Mouse (Mus musculus) thymus, postnatal 0 days (tissue): Measurements from ENCODE around the gene Kcnk18. TPM values are rescaled to one million over a fixed set of nuclear protein-coding genes. Genes with fewer than 3 reads are reported as not detected.

Experiments
- DNase-seq: peaks from one replicate; pipeline ENCODE4 v3.0.0-alpha.2; 2015; ENCODE audit warnings: low spot score
- polyA plus RNA-seq: library from polyadenylated mRNA; unstranded; fragments of >200 nt; fragmentation: Nextera tagmentation; extraction: Ambion mirVana; gene quantifications from 2 replicates; pipeline ENCODE4 v1.2.1, GENCODE M21; 2015

Gene Kcnk18
- not detected in 2 replicates for polyA plus RNA-seq

DNA sequence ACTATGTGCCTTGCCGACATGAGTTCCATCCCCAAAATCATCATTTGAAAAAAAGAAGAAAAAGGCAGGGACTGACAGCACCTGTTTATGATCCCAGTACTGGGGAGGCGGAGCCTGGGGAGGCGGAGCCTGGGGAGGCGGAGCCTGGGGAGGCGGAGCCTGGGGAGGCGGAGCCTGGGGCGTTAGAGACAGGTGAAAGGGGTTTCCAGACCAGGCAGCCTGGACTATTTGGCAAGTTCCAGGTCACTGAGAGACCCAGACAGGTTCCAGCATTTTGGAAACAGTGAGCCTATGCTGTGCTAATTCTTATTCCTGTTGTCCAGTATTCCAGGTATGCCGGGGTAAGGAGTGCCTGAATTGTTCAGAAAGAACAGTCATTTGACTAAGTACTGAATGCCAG, at the start of gene Kcnk18:
Gene Kcnk18, plus strand, starts transcription at position 224 of the 400 bp plus-strand sequence.
- no peak for DNase-seq

DNA sequence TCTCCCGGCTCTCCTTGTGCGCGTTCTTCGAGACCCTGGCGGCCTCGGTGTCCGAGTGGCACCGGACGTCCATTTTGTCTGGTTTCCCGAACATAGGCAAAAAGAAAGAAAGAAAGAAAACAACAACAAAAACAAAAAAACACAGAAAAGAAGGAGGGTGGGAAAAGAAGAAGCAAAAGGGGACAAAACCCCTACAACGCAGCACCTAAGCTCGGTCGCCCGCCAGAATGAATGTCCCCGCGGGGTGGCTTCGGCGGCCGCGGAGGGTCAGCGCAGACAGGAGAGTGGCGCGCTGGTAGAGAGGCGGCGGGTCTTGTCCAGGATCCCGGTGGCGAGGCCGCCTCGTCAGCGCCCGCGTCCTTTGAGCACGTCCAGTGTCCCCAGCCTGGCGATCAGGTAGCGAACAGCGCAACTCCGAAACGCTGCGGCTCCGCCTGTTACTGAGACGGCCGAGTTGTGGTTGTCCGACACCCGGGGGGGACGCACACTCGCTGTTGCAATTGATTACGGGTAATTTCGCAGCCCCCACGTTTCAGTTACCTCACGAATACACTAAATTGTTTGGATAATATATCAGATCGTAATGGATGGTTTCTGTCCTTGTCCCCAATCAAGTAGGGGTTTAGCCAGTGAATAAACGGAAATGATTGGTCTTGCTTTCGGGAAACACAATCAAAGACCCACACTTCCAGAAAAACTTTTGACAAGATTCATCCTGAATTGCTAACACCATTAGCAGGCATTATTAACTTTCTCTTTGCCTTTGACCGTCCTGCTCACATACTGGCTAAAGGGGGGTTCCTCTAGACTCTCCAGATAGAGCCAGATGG, 48.9 kb upstream of the Kcnk18 start, which contains the start of gene Vax1:
Gene Vax1, minus strand, starts transcription at position 121 of the 830 bp plus-strand sequence.
- DNase-seq, result no peak

DNA sequence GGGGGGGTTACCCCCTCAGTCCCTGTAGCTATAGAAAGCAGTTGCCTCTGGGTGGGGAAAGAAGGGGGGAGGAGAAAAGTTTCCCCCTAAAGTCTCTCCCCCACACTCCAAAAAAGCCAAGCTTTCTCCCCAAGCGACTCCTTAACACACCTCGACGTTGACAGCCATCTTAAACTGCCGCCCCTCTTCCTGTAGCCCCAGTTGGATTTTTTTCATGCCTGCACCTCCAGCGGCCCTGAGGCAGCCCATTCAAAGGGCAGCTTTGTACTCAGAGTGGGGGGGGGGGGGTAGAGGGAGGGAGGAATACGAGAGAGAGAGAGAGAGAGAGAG, 48.3 kb upstream of the Kcnk18 start:
- DNase-seq, result no peak

DNA sequence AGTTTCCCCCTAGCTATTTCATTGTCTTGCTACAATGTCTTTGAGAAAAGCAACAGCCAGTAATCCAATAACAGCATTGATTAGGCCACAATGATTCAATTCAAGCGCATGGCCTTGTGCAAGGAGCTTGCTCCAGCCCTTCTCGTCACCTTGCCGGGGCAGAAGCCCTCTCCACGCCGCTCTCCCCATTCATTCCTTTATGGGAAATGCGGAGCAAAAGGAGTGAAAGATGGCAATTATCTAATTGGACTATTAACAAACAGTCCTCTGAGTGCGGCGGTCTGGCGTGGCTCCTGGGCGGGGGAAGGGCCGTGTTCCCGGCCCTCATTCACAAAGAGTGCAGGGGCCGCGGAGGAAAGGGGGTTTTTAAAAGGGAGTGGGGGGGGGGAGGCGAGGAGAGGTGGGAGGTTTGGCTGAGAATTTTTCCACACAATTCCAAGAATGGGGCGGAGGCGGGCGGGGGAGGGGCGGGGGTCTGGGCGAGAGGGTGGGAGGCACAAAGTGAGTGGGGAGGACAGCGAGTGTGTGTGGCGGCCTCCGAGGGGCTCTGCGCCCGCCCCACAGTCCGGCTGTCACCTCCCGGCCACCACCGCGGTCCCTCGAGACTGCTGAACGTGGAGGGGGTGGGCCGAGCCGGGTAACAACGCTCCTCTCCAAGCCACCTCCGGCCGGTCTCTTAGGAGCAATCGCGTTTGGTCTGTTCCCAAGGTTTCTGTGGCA, 47.7 kb upstream of the Kcnk18 start:
- DNase-seq, result no peak

DNA sequence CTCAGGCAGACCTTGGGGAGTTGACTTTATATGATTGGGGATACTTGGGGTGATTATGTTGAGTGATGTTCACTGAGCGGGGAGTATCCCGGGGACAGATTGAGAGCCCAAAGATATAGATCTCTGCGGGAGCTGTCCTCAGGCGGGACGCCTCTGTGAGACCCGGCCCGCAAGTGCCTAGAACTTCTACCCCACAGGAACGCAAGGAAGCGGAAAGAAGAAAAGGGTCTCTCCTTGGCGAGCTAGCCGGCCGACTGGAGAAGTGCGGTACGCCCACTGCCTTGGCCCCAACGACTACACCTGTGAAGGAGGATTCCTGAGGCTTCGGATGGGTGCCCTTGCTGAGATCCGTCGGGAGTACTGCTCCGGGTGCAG, 47.2 kb upstream of the Kcnk18 start:
- no peak for DNase-seq

DNA sequence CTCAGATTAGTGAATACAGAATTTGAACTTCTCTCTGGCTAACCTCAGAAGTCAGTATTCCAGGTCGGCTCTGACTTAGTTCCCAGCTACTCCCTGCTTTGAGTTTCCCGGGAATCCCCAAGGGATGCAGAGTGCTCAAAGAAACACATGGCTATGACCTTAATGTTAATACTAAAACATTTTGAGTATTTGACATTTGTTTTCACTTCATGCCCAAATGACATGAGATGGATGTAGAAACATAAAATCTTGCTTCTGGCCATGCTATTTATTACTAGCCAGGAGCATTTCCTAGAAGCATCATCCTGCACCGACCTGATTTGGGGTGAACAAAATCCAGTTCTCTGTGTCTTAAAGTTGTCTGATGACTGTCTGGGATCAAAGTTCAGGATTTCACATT, 46.2 kb upstream of the Kcnk18 start:
- DNase-seq, result no peak

DNA sequence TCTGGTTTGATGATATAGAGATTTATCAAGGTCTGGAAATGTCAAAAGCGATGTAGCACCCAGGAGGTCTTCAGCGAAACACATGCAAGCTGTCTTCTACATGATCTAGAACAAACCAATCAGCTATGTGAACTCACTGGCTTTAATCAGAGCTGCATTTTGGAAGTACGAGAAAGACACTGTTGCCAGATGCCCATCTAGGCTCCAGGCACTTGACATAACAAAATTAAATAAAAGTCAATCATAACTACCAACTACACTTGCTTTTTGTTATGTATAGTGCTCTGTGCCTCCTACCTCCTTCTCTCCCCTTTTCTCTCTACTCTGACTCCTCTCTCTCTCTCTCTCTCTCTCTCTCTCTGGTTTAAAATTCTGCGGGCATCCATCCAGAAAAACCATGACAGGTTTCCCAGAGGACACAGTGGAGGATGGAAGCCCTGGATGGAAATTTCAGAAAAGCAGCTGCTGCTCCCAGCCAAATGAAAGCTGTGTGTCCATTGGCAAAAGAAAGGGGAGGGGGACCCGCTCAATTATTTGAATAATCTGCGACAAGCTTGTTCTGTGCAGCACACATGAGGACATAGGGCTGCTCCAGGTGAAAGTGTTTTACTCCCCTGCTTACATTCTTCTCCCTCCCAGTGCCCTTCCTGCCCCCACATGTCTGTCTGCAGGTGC, 45.5 kb upstream of the Kcnk18 start:
- DNase-seq, result no peak

DNA sequence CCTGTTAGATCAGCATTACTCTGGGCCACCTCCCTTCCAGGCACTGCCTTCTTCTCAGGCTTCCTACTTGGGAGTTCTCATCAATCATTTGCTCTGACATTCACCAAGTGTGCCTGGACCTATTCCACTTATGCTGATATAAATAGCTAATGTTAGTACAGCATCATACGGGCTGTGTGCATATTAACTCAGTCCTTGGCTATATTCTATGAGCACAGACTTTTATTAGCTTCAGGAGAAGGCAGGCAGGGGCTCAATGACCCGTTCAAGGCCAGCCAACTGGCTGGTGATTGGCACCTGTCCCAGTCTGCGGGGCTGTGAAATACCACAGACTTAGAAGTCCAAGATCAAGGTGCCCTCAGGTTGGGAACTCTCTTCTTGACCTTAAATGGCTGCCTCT, 35.0 kb upstream of the Kcnk18 start:
- DNase-seq, result no peak

DNA sequence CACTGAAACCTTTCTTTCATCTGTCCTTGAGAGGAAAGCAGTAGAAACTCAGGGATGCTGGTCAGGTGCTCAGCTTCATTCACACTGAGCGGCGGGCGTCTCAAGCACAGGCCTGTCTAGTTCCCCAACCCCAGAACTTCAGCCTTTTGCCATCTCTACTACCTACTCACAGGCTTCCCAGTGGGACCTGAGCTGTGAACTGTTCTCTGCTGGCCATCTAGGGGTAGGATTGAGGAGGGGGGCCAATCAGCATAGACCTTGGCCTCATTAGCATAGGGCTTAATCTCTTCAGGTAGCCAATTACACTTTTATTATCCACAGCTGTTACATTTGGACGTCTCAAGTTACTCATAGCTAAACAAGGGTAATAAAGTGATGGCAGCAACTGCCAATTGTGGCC, 30.0 kb upstream of the Kcnk18 start:
- no peak for DNase-seq

DNA sequence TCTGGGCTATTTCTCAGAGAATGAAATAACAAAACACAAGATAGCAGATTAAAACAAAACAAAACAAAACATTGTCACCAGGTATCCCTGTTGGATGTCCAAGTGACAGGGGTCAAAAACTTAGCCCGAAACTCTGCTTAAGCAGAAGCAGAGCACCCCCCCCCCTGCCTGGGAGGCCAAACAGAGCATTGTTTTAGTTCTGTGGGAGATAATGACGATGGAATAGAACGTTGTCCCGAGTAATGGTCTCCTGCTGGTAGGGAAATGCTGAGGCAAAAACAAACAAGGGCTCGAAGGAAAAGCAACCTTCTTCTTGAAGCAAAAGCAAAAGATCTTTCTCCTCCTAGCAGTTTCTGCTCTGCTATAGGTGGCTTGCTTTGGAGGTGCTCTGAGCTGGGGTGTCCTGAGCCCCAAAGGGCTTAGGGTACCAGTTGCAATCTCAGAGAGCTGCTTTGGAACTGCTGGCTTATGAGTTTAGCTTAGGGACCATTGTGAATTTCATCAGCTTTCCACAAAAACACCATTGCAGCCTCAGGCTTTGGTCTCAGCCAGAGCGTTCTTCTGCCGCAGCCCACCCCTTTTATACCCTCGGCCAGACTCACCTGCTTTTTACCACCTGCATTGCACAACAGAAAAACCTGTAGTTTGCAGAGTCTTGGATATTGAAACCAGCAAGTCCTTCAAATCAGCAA, 28.4 kb upstream of the Kcnk18 start:
- DNase-seq, result no peak

DNA sequence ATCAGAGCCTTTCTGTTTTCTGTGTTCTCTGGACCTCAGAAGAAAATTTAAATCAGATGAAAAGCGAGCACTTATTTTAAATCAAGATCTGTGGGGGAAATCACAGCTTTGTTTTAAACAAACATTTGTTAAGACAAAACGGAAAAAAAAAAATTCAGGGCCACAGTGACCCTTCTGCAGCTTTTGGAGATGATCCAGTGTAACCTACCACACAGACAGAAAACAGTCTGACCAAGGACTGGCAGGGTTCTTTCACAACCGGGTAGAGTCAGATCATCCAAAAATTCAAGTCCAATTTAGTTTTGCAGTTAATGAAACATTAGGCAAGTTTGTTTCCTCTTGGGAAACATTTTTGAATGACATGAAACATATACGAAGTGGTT, 27.9 kb upstream of the Kcnk18 start:
- DNase-seq, result no peak

DNA sequence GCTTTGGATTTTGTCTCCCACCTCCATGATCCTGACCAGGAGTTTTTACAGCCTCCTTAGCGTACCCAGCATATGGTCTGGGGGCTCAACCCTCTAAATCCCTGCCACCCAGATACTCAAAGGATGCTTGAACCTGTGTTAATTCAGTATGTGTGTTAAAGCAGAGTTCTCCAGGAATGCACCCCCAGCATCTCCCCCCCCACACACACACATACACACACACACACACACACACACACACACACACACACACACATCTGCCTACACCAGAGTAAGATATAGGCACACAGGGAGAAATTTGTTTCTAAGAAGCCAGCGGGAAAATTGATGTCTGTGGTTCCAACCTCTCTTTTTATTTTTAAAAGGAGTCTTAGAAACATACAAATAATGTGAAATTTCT, 26.5 kb upstream of the Kcnk18 start:
- DNase-seq, result no peak

DNA sequence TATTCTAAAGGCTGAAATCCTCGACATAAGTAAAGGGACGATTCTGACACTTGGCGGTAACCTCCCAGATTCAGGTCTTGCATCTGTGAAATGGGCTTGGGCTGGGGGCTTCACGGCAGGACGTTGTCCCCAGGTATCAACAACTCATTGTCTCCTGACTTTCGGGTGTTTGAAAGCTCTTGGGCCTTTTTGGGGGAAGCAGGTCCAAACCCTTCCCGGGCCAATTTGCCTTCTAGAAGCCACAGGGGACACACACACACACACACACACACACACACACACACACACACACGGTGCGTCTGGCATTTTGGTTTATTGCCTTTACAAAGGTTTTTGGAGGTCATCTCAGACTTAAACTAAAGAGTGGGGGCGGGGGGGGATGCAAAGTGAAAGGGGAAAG, 25.6 kb upstream of the Kcnk18 start:
- DNase-seq, result no peak

DNA sequence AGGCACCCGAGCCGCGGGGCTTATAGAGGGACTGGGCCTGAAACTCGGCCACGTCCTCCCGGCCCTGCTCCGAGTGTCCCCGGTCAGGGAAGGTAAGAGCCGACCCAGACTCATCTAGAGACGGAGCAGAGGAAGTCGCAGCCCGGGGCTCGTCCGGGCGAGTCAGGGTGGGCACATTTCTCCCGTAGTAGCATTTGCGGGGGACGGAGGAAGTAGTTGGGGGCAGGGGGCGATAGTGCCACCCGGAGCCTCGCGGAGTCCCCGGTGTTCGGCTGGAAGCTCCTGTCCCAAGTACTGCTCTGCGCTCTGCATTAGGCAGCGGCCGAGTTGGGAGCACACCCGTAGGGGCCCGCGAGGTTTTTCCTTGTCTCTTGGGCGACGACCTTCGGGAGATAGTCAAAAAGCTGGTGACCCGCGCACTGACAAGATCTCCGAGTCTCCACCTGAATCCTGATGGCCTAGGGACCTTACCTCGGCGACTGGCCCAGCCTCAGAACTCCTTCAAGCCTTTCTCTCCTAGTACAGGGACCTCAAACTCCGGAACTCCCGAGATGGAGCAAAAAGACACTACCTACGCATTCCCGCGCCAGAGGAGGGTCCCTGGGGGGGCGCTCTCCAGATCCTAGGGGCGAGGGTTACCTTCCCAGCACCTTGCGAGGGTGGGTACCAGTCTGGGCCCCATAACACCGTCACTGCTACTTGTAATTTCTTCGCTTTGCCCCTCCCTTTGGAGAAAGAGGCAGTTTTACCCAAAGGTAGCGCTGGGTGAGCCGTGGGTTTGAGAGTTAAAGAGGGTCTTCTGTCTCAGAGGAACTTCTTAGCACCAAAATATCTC, 24.8 kb upstream of the Kcnk18 start:
- no peak for DNase-seq

DNA sequence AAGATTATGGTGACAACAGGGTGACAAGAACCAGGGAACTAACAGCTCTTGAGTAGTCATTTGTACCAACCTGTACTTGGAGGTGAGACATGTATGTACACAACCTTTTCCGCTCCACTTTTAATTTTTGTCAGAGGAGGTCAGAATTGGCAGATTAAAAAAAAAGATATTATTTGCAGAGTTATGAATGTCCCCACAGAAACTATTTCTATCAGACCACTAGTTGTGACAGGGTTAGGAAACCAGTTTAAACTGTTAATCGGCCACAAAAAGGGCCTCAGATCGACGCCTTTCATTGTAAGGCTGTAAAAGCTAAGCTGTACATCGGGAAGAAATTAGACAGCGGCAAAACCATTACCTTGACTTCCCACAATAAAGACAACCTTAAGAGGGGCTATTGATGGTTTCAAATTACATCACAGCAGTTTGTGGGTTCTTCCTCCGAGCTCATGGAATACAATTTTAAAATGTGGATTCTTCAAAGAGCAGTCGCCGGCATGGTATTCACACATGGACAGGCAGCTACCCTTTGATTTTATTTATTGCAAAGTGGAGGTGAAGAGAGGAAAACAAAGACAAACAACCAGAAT, 23.7 kb upstream of the Kcnk18 start:
- no peak for DNase-seq

DNA sequence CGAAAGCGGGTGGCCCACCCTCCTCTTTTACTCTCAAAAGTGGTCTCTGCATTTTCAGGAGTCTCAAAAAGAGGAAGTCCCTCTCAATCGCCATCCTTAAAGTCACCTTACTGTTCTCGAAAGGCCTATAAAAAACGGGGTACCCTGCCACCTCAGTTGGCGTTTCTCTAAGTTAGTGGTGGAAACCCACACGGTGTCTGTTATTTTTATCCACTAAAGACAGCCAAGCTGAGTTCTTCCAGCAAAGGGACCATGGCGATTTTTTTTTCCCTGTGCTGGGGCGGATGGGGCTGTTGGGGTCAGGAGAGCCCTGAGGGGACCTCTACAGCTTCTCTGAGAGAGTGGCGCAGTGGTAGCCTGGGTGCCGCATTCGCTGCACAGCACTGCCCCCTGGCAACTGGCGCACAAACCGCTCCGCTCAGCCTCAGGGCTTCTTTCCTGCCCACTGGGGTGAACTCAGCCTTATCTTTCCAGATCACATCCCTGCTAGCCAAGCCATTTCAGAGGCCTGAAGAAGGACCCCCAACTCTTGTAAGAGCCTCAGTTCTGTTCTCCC, 22.8 kb upstream of the Kcnk18 start:
- no peak for DNase-seq

DNA sequence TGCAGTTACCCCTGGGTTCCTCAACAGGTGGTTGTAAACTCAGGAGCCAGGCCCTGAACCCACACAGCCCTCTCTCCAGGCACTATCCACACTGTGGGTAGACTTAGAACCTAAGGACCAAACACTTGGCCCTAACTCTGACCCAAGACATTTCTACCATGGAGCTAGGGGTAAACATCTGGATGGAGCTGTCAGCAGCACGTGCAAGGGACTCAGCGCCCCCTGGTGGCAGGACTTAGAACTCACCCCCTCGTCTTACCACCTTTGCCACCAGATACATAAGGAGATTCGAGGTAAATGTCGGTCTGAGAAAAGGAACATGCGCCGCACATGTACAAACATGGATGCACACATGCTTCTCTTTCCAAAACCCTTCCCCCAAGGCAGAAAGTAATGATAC, 20.9 kb upstream of the Kcnk18 start:
- DNase-seq, result peak; percentile 63

DNA sequence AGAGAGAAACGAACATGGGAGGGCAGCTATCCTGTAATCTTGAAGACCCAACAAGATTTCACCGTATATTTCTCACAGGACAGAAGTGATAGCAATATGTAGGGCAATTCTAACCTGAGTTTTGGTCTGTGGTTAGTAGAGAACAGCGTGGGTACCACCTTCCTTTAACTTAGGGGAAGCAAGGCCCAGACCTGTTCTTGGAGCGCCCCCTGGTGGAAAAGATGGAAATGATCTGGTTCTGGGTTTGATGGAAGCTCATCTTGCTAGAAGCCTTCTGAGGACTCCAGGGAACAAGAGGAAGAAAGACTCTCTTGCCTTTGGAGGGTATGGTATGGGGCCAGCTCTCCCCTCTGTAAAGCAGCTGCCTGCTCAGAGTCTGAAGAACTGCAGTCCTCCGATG, 10.5 kb upstream of the Kcnk18 start:
- DNase-seq, result peak; percentile 69

DNA sequence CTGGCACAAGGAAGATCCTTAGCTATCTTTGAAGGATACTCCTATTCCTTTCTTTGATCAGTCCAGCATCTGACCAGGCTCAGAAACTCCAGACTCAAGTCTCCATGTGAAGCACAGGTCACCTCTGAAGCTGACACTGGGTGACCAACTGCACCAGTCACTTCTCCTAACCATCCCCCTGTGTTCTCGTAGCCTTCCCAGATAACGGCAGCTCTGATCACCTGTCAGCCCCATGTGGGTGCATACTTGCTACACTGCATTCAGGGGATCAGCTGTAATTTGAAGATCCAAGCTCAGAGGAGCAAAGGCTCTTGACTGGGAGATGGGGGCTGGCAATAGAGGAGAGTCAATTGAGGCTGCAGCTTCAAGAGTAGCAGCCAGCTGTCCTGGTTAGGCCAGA, 10.0 kb upstream of the Kcnk18 start:
- no peak for DNase-seq

DNA sequence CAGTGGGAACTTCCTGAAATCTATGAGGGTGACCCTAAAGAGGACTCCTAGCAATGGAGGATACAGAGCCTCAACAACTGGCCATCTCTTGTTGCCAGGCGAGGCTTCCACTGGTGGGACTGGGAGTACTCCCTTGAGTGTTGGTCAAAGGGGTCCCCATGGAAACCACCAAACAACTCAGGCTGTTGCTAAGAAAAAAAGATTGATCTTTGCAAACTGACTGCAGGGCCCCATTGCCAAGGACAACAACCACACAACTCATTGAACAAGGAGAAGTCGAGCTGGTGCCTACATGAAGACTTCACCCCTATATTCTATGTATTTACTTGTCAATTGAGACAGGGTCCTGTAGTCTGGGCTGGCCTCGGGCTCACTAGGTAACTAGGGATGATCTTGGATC, 2.1 kb upstream of the Kcnk18 start:
- DNase-seq, result no peak
